Mouse (Mus musculus) left cerebral cortex, adult 2 months (tissue): ENCODE measurements around the gene Bmpr1b. TPM values are rescaled to one million over a fixed set of nuclear protein-coding genes. Genes with fewer than 3 reads are reported as not detected.

ENCODE experiments used
- DNase-seq, 2 experiments: peaks; one replicate each; pipeline ENCODE4 v3.0.0; 2021 to 2022; ENCODE audit warnings: low spot score in 2 of 2, mixed read lengths in 1 of 2; ENCODE audit errors: extremely low spot score in 1 of 2
- H3K27ac ChIP-seq: fragments of 200-600 bp; 2 replicates; pipeline ENCODE4 v1.8.1; 2022
- H3K4me3 ChIP-seq: fragments of 200-600 bp; 2 replicates; pipeline ENCODE4 v1.8.1; 2022
- CTCF ChIP-seq: fragments of 200-600 bp; IDR thresholded peaks from 2 replicates; pipeline ENCODE4 v1.8.1; 2022; ENCODE audit warnings: antibody characterized with exemption, mild to moderate bottlenecking, moderate library complexity
- intact Hi-C: fragments of 180-260 bp; cut with DNase I; formaldehyde crosslinking; loops from one replicate; pipeline ENCODE4 v1.15.1; 2025
- total RNA-seq, 2 experiments: library from RNA; stranded (reverse); gene quantifications; 2 replicates each; pipeline ENCODE4 v1.2.3; 2021

Gene Bmpr1b
- total RNA-seq, 2 experiments from 2014 or later: 16.9 to 20.2 TPM

DNA sequence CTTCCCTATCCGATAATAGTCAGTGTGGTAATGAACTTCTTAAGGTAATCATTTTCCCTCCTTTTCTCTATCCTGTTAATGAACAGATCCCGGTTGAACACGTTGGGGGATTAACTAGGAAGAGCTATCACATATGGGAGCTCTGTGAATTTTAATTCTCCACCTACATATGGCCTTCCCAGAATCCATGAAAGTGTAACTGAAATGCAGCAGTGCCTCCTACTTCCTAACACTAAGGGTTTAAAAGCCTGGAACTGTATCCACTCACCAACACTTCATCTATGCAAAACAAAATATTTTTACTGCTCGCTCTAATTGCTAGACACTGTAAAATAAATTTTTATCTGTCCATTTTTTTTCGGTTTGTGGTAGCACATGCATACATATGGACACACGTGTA lies 63.0 kb downstream of the Bmpr1b start:
- no peak for DNase-seq
- no peak for TF ChIP-seq CTCF
- Histone ChIP-seq H3K27ac (no peak overlapping the region), H3K4me3 (no peak overlapping the region)
- intact Hi-C loops: no loop called here

DNA sequence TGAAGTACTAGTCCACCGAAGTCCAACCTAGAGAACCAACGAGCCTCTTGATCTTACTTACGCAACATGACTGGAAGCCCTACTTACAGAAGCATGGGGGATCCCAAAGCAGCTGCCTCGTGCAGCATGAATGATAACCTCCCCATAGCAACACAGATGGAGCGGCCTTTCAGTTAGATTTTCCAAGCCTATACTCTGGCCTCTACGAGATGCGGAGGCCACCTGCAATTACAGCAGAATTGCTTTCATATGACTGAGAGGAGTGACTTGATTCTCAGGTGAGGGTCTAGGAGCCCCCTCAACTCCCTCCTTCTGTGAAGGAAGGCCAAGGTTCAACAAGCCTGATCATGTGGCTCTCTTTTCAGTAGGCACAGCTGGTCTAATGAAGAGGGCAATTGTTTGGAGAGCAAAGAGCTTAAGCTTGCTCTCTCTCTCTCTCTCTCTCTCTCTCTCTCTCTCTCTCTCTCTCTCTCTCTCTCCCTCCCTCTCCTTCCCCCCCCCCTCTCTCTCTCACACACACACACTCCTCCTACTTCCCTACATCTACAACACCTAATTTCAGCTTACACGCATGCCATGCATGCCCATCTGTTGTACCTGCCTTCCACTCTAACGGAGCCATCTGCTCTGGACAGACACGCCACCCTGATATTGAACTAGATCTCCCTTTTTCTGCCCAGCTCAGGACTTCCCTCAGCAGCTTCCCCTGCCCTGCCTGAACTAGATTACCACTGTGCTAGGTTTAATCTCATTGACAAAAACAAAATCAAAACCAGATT lies 65.0 kb downstream of the Bmpr1b start:
- DNase-seq: no peak
- intact Hi-C loops: no loop called here
- Histone ChIP-seq H3K27ac (no peak overlapping the region), H3K4me3 (no peak overlapping the region)
- TF ChIP-seq CTCF: no peak

GRCm38 (mm10) chr3:142103622-142104021 lies 65.6 kb downstream of the Bmpr1b start:
- H3K27ac ChIP-seq: no peak overlapping the region
- no peak for TF ChIP-seq CTCF
- no peak overlapping the region for H3K4me3 ChIP-seq
- no peak for DNase-seq
- intact Hi-C loops: no loop called here

DNA sequence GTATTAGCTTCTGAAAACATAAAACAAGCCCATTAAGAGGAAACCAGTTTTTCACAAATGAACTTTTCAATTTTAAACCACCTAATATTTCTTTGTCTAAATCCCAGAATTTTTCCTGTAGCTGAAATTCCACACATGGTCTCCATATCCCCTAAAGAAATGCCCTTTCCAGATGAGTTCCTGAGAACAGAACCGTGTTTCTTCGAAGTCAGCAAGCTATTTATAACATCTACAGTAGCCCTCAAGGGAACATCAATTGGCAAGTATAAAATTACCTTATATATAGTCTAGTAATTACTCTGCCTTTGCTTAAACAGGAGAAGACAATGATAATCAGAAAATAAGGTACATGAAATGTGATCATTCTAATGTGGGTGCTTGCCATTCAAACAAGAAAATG lies 70.1 kb downstream of the Bmpr1b start:
- intact Hi-C loops: no loop called here
- TF ChIP-seq CTCF: no peak
- Histone ChIP-seq H3K27ac (no peak overlapping the region), H3K4me3 (no peak overlapping the region)
- DNase-seq: no peak

DNA sequence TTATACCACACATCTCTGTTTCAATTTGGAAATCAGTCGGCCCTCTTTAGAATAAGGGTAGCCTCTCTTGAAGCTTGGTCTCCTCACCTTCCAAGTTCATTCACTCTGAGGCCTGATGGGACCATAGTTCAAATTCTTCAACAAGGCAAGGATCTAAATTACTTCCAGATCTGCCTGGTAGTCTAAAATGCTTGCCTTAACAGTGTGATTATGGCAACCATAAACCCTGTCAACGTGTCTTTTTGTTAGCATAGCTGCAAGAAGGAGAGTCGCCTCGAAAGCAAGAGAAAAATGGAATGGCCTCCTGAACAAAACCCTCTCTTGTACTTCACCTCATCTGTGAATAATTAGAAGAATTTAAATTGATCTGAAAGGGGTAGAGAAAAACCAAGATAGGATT lies 75.2 kb downstream of the Bmpr1b start:
- DNase-seq: no peak
- intact Hi-C loops: no loop called here
- Histone ChIP-seq H3K27ac (no peak overlapping the region), H3K4me3 (no peak overlapping the region)
- no peak for TF ChIP-seq CTCF

DNA sequence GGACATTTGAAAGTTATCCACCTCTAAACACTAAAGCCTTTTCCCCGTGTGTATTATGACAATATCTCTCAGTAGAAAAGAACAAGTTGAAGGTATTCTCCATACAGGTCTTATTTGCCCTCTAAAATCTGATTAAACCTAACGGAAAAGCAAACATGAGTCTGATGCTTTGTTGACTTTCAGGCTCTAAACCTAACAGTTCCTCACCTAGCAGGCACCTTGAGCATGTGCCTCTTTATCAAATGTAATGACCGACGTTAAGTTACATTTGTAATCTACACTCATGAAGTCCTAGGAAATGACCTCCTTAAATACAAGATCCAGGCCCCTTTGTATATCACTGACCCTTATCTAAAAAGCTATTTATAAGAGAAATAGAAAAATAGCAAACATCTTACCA lies 79.5 kb downstream of the Bmpr1b start:
- no peak for TF ChIP-seq CTCF
- DNase-seq: no peak
- Histone ChIP-seq H3K27ac (no peak overlapping the region), H3K4me3 (no peak overlapping the region)
- intact Hi-C loops: no loop called here

DNA sequence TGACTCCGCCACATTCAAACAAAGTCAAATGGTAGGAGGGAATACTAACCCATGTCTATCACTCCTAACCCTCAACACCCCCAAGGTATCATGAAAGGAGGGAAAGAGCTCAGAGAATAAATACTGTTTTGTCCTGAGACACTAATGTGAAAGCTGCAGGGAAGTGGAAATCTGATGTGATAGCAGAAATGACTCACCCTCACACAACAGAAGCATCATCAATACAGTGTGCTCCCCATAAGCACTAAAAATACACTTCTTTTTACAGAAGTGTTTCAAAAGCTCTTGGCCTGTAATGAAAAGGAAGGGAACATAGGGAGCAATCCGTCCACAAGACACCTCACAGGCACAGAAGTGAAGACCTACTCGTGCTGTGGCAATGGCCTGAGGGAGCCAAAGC lies 83.3 kb downstream of the Bmpr1b start:
- no peak overlapping the region for H3K27ac ChIP-seq
- intact Hi-C loops: no loop called here
- DNase-seq: no peak
- TF ChIP-seq CTCF: no peak
- H3K4me3 ChIP-seq: no peak overlapping the region

DNA sequence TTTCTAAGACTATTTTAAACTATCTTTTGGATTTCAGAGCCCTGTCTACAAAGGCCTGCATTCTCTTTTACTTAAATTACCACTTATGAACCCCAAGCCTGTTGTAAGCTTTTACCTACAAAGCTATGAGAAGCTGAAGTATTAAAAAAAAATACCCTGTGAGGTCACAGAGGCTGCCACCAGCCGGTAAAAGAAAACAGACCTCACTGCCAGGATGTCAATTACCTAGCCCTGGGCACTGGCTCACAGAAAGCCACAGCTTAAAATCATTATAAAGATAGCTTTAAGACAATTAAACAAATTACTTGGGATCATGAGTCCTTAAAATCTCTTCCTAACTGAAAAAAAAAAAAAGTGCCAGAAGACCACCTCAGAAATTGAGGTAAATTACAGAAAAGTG lies 85.1 kb downstream of the Bmpr1b start:
- Histone ChIP-seq H3K4me3 (no peak overlapping the region), H3K27ac (no peak overlapping the region)
- intact Hi-C loops: no loop called here
- no peak for DNase-seq
- TF ChIP-seq CTCF: no peak

DNA sequence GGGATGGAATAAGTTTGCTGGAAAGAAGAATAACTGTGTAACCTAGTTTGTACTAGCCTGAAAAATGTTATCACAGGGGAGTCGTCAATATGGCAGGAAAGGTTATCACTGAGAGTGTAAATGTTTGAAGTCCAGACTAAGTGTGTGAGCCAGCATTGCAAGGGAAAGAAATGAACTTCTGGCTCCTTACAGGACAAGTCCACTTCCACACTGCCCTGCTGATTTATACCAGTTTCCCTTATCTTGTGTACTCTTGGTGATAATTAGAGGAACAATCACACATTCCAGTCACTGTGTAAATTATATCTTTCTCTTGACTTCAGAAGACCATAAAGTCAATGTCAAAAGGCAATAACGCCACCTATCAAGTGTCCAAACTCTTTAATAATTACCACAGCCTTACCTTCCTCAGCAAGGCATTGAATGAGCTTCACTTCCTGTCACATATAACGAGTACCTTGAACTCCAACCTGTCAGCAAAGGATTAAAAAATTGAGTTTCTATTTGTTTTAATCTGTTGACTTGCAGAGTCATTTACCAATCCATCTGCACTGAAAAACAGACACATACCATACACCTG lies 91.4 kb downstream of the Bmpr1b start:
- TF ChIP-seq CTCF: no peak
- DNase-seq: no peak
- Histone ChIP-seq H3K27ac (no peak overlapping the region), H3K4me3 (no peak overlapping the region)
- intact Hi-C loops: no loop called here

GRCm38 (mm10) chr3:142071601-142072000 lies 97.6 kb downstream of the Bmpr1b start:
- no peak for DNase-seq
- H3K27ac ChIP-seq: no peak overlapping the region
- intact Hi-C loops: no loop called here
- no peak overlapping the region for H3K4me3 ChIP-seq
- TF ChIP-seq CTCF: no peak

DNA sequence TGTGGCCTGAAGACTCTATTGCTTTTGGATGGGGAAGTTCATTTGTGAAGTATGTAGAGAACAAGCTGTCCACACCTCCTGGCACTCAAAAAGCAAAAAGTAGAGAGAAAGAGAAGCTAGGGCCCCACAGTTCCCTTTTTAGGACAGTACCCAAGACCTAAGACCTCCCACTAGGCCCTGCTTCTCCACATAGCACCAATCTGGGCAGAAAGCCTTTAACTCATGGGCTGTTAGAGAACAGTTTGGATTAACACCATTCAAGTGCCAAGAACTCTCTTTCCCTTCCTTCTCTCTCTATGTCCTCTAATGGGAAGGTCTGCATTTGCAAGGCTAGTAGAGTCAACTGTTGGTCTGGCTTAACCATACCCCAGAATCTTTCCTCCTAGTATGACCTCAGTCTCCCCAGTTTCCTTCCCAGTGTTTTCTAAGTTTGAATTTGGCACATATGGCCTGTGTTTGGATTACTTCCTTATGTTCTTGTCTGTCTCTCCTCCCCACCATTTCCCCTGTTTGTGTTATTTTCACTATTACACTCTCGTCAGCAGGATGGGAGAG lies 102.4 kb downstream of the Bmpr1b start:
- no peak overlapping the region for H3K4me3 ChIP-seq
- no peak for TF ChIP-seq CTCF
- DNase-seq: no peak
- H3K27ac ChIP-seq: no peak overlapping the region
- intact Hi-C loops: no loop called here

DNA sequence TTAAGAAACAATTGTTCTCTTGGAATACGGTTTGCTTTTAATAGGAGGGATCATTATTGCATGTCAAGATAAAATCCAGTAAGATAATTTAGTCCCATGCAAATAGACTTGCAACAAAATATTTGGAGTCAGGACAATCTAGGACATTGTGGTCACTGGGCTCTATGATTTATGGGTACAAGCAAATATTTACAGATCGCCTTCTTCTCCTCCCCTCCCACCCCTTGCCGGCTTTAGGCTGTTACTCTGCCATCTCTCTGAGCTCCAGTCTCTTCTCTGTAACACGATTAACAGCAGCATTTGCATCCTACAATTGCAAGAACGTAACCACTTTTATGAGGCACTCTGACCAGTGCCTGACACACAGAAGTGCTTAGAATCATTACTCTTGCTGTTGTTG lies 104.1 kb downstream of the Bmpr1b start:
- intact Hi-C loops: no loop called here
- Histone ChIP-seq H3K27ac (no peak overlapping the region), H3K4me3 (no peak overlapping the region)
- DNase-seq: no peak
- TF ChIP-seq CTCF: no peak
